Mouse (Mus musculus): ENCODE measurements around the gene Il22ra1. TPM values are rescaled to one million over a fixed set of nuclear protein-coding genes. Genes with fewer than 3 reads are reported as not detected.

The Il22ra1 gene
- polyA plus RNA-seq, 1 experiment from 2014 or later: not detected

- no peak overlapping the region for H3K4me3 ChIP-seq (ENCODE audit: control insufficient read depth in 1 of 2, insufficient read depth in 1 of 2, low read depth in 1 of 2, low read length in 2 of 2)
- no peaks in the 10 kb centered on the region for H3K9me3 ChIP-seq (ENCODE audit: control insufficient read depth, low read length)
- ATAC-seq (ENCODE audit: insufficient number of reproducible peaks, insufficient read depth, low FRiP score, low read depth): no peak
- 88% methylated on average over 7 of the region's 7 CpGs for WGBS
- H3K4me2 ChIP-seq (ENCODE audit: low read length): no peak overlapping the region
- no peaks in the 10 kb centered on the region for H3K36me3 ChIP-seq (ENCODE audit: control insufficient read depth, insufficient read depth, low read length)
- H3K9ac ChIP-seq (ENCODE audit: low read length): no peak overlapping the region
- H3K27me3 ChIP-seq (ENCODE audit: control insufficient read depth, insufficient read depth, low read length): peaks cover 33% of the 10 kb centered on the region
- no peak overlapping the region for H3K27ac ChIP-seq (replicated peaks in 1 of 2; ENCODE audit: control insufficient read depth in 1 of 2, insufficient read depth in 1 of 2, low read depth in 2 of 2, low read length in 2 of 2)
- no peaks in the 10 kb centered on the region; a peak in 2 of 4 replicates for H3K4me1 ChIP-seq (ENCODE audit: control insufficient read depth in 2 of 2, insufficient read depth in 2 of 2, low read length in 2 of 2)
These were observed 38.2 kb upstream of the Il22ra1 start for GRCm38 (mm10) chr4:135689797-135690196.

GRCm38 (mm10) chr4:135690241-135690640 lies 37.7 kb upstream of the Il22ra1 start:
- 79% methylated on average over 11 of the region's 11 CpGs for WGBS
- H3K4me1 ChIP-seq (ENCODE audit: control insufficient read depth in 2 of 2, insufficient read depth in 2 of 2, low read length in 2 of 2): no peaks in the 10 kb centered on the region; a peak in 2 of 4 replicates
- H3K27ac ChIP-seq (replicated peaks in 1 of 2; ENCODE audit: control insufficient read depth in 1 of 2, insufficient read depth in 1 of 2, low read depth in 2 of 2, low read length in 2 of 2): no peak overlapping the region
- no peak for ATAC-seq (ENCODE audit: insufficient number of reproducible peaks, insufficient read depth, low FRiP score, low read depth)
- H3K9ac ChIP-seq (ENCODE audit: low read length): no peak overlapping the region
- H3K9me3 ChIP-seq (ENCODE audit: control insufficient read depth, low read length): no peaks in the 10 kb centered on the region
- H3K36me3 ChIP-seq (ENCODE audit: control insufficient read depth, insufficient read depth, low read length): no peaks in the 10 kb centered on the region
- no peak overlapping the region for H3K4me3 ChIP-seq (ENCODE audit: control insufficient read depth in 1 of 2, insufficient read depth in 1 of 2, low read depth in 1 of 2, low read length in 2 of 2)
- no peak overlapping the region for H3K4me2 ChIP-seq (ENCODE audit: low read length)
- peaks cover 29% of the 10 kb centered on the region for H3K27me3 ChIP-seq (ENCODE audit: control insufficient read depth, insufficient read depth, low read length)

GRCm38 (mm10) chr4:135692916-135693315 lies 35.1 kb upstream of the Il22ra1 start:
- WGBS: 62% methylated on average over 4 of the region's 4 CpGs
- no peak for ATAC-seq (ENCODE audit: insufficient number of reproducible peaks, insufficient read depth, low FRiP score, low read depth)
- H3K9me3 ChIP-seq (ENCODE audit: control insufficient read depth, low read length): peaks cover 4% of the 10 kb centered on the region; the same call in 1 of the 2 replicates

GRCm38 (mm10) chr4:135698498-135698897 lies 29.5 kb upstream of the Il22ra1 start:
- 78% methylated on average over 7 of the region's 7 CpGs for WGBS
- Histone ChIP-seq H3K9me3 (ENCODE audit: control insufficient read depth, low read length) (peaks cover 6% of the 10 kb centered on the region; the same call in 1 of the 2 replicates), H3K9ac (ENCODE audit: low read length) (no peak overlapping the region), H3K36me3 (ENCODE audit: control insufficient read depth, insufficient read depth, low read length) (no peaks in the 10 kb centered on the region), H3K27ac (replicated peaks in 1 of 2; ENCODE audit: control insufficient read depth in 1 of 2, insufficient read depth in 1 of 2, low read depth in 2 of 2, low read length in 2 of 2) (no peak overlapping the region), H3K4me1 (ENCODE audit: control insufficient read depth in 2 of 2, insufficient read depth in 2 of 2, low read length in 2 of 2) (peaks cover 0 to 2% of the 10 kb centered on the region in 2 experiments; a peak in 1 of 4 replicates), H3K4me3 (ENCODE audit: control insufficient read depth in 1 of 2, insufficient read depth in 1 of 2, low read depth in 1 of 2, low read length in 2 of 2) (no peak overlapping the region), H3K27me3 (ENCODE audit: control insufficient read depth, insufficient read depth, low read length) (no peaks in the 10 kb centered on the region), H3K4me2 (ENCODE audit: low read length) (peak overlapping the region; percentile 27; the same call in 1 of the 2 replicates)
- ATAC-seq (ENCODE audit: insufficient number of reproducible peaks, insufficient read depth, low FRiP score, low read depth): no peak

More at GRCm38 (mm10) chr4:135692916-135693315, 35.1 kb upstream of the Il22ra1 start:
- no peak overlapping the region for H3K4me2 ChIP-seq (ENCODE audit: low read length)
- no peak overlapping the region for H3K9ac ChIP-seq (ENCODE audit: low read length)
- H3K27ac ChIP-seq (replicated peaks in 1 of 2; ENCODE audit: control insufficient read depth in 1 of 2, insufficient read depth in 1 of 2, low read depth in 2 of 2, low read length in 2 of 2): no peak overlapping the region
- peaks cover 10% of the 10 kb centered on the region for H3K27me3 ChIP-seq (ENCODE audit: control insufficient read depth, insufficient read depth, low read length)
- no peaks in the 10 kb centered on the region for H3K4me1 ChIP-seq (ENCODE audit: control insufficient read depth in 2 of 2, insufficient read depth in 2 of 2, low read length in 2 of 2)
- no peak overlapping the region for H3K4me3 ChIP-seq (ENCODE audit: control insufficient read depth in 1 of 2, insufficient read depth in 1 of 2, low read depth in 1 of 2, low read length in 2 of 2)
- H3K36me3 ChIP-seq (ENCODE audit: control insufficient read depth, insufficient read depth, low read length): no peaks in the 10 kb centered on the region

GRCm38 (mm10) chr4:135703497-135703896 lies 24.5 kb upstream of the Il22ra1 start:
- Histone ChIP-seq H3K9me3 (ENCODE audit: control insufficient read depth, low read length) (no peaks in the 10 kb centered on the region), H3K4me1 (ENCODE audit: control insufficient read depth in 2 of 2, insufficient read depth in 2 of 2, low read length in 2 of 2) (peaks cover 2 to 3% of the 10 kb centered on the region in 2 experiments; a peak in 1 of 4 replicates)
- WGBS: 63% methylated on average over 13 of the region's 13 CpGs

GRCm38 (mm10) chr4:135704016-135704415 lies 24.0 kb upstream of the Il22ra1 start:
- H3K27ac ChIP-seq (replicated peaks in 1 of 2; ENCODE audit: control insufficient read depth in 1 of 2, insufficient read depth in 1 of 2, low read depth in 2 of 2, low read length in 2 of 2): no peak overlapping the region
- H3K27me3 ChIP-seq (ENCODE audit: control insufficient read depth, insufficient read depth, low read length): no peaks in the 10 kb centered on the region
- H3K4me1 ChIP-seq (ENCODE audit: control insufficient read depth in 2 of 2, insufficient read depth in 2 of 2, low read length in 2 of 2): peaks cover 2 to 3% of the 10 kb centered on the region in 2 experiments; a peak in 1 of 4 replicates
- no peak overlapping the region for H3K4me2 ChIP-seq (ENCODE audit: low read length)
- H3K9me3 ChIP-seq (ENCODE audit: control insufficient read depth, low read length): no peaks in the 10 kb centered on the region
- H3K9ac ChIP-seq (ENCODE audit: low read length): no peak overlapping the region
- WGBS: 40% methylated on average over 6 of the region's 6 CpGs
- no peak overlapping the region for H3K4me3 ChIP-seq (ENCODE audit: control insufficient read depth in 1 of 2, insufficient read depth in 1 of 2, low read depth in 1 of 2, low read length in 2 of 2)
- ATAC-seq (ENCODE audit: insufficient number of reproducible peaks, insufficient read depth, low FRiP score, low read depth): no peak
- H3K36me3 ChIP-seq (ENCODE audit: control insufficient read depth, insufficient read depth, low read length): no peaks in the 10 kb centered on the region

More at GRCm38 (mm10) chr4:135703497-135703896, 24.5 kb upstream of the Il22ra1 start:
- H3K36me3 ChIP-seq (ENCODE audit: control insufficient read depth, insufficient read depth, low read length): no peaks in the 10 kb centered on the region
- H3K27me3 ChIP-seq (ENCODE audit: control insufficient read depth, insufficient read depth, low read length): no peaks in the 10 kb centered on the region
- no peak for ATAC-seq (ENCODE audit: insufficient number of reproducible peaks, insufficient read depth, low FRiP score, low read depth)
- H3K27ac ChIP-seq (replicated peaks in 1 of 2; ENCODE audit: control insufficient read depth in 1 of 2, insufficient read depth in 1 of 2, low read depth in 2 of 2, low read length in 2 of 2): no peak overlapping the region
- H3K9ac ChIP-seq (ENCODE audit: low read length): no peak overlapping the region
- no peak overlapping the region for H3K4me3 ChIP-seq (ENCODE audit: control insufficient read depth in 1 of 2, insufficient read depth in 1 of 2, low read depth in 1 of 2, low read length in 2 of 2)
- H3K4me2 ChIP-seq (ENCODE audit: low read length): no peak overlapping the region

- Histone ChIP-seq H3K4me1 (ENCODE audit: control insufficient read depth in 2 of 2, insufficient read depth in 2 of 2, low read length in 2 of 2) (0 out of 4 replicates have a peak, but pooled peaks cover 0 to 3% of the 10 kb centered on the region in 2 experiments), H3K27me3 (ENCODE audit: control insufficient read depth, insufficient read depth, low read length) (no peaks in the 10 kb centered on the region), H3K27ac (replicated peaks in 1 of 2; ENCODE audit: control insufficient read depth in 1 of 2, insufficient read depth in 1 of 2, low read depth in 2 of 2, low read length in 2 of 2) (no peak overlapping the region), H3K4me2 (ENCODE audit: low read length) (no peak overlapping the region), H3K4me3 (ENCODE audit: control insufficient read depth in 1 of 2, insufficient read depth in 1 of 2, low read depth in 1 of 2, low read length in 2 of 2) (no peak overlapping the region), H3K9ac (ENCODE audit: low read length) (no peak overlapping the region), H3K9me3 (ENCODE audit: control insufficient read depth, low read length) (no peaks in the 10 kb centered on the region), H3K36me3 (ENCODE audit: control insufficient read depth, insufficient read depth, low read length) (no peaks in the 10 kb centered on the region)
- WGBS: 84% methylated on average over 6 of the region's 6 CpGs
- ATAC-seq (ENCODE audit: insufficient number of reproducible peaks, insufficient read depth, low FRiP score, low read depth): no peak
These were observed 21.9 kb upstream of the Il22ra1 start for GRCm38 (mm10) chr4:135706045-135706444.

GRCm38 (mm10) chr4:135709072-135709564 lies 18.9 kb upstream of the Il22ra1 start:
- H3K9me3 ChIP-seq (ENCODE audit: control insufficient read depth, low read length): 0 out of 2 replicates have a peak, but pooled peaks cover 1% of the 10 kb centered on the region
- H3K27me3 ChIP-seq (ENCODE audit: control insufficient read depth, insufficient read depth, low read length): no peaks in the 10 kb centered on the region
- H3K4me3 ChIP-seq (ENCODE audit: control insufficient read depth in 1 of 2, insufficient read depth in 1 of 2, low read depth in 1 of 2, low read length in 2 of 2): peak overlapping the region in 1 of 2 experiments; percentile 23; a peak in 2 of 4 replicates
- 0 out of 2 replicates have a peak, but pooled peaks have one; percentile 39 for ATAC-seq (ENCODE audit: insufficient number of reproducible peaks, insufficient read depth, low FRiP score, low read depth)
- peak overlapping the region; percentile 58 for H3K4me2 ChIP-seq (ENCODE audit: low read length)
- H3K27ac ChIP-seq (replicated peaks in 1 of 2; ENCODE audit: control insufficient read depth in 1 of 2, insufficient read depth in 1 of 2, low read depth in 2 of 2, low read length in 2 of 2): no peak overlapping the region
- 4% methylated on average over 8 of the region's 8 CpGs for WGBS
- H3K36me3 ChIP-seq (ENCODE audit: control insufficient read depth, insufficient read depth, low read length): no peaks in the 10 kb centered on the region
- no peak overlapping the region for H3K9ac ChIP-seq (ENCODE audit: low read length)
- no peaks in the 10 kb centered on the region for H3K4me1 ChIP-seq (ENCODE audit: control insufficient read depth in 2 of 2, insufficient read depth in 2 of 2, low read length in 2 of 2)

All from heart, embryonic 14.5 days (tissue).